Mouse (Mus musculus) spleen, adult 2 months (tissue): ENCODE data around the gene Lrwd1. TPM values are rescaled to one million over a fixed set of nuclear protein-coding genes. Genes with fewer than 3 reads are reported as not detected.

Source experiments
- DNase-seq, 2 experiments: peaks; one replicate each; pipeline versions ENCODE4 v3.0.0 to v3.0.0-alpha.2; 2012 to 2021; ENCODE audit warnings: low spot score in 2 of 2, low read depth in 1 of 2
- H3K27ac ChIP-seq: fragments of 200-500 bp; 2 replicates; pipeline ENCODE4 v1.5.1; 2012; ENCODE audit warnings: low read length, inconsistent platforms; ENCODE audit not compliant: insufficient read depth
- H3K27me3 ChIP-seq: fragments of 200-500 bp; 2 replicates; pipeline ENCODE4 v1.6.1; 2012; ENCODE audit warnings: mild to moderate bottlenecking, moderate library complexity, low read length, inconsistent platforms; ENCODE audit not compliant: control insufficient read depth, insufficient read depth
- H3K36me3 ChIP-seq: fragments of 200-500 bp; 2 replicates; pipeline ENCODE4 v1.6.1; 2012; ENCODE audit warnings: mild to moderate bottlenecking, low read length, inconsistent platforms; ENCODE audit not compliant: control insufficient read depth, insufficient read depth
- H3K4me1 ChIP-seq: fragments of 200-500 bp; 2 replicates; pipeline ENCODE4 v1.6.1; 2011; ENCODE audit warnings: inconsistent platforms; ENCODE audit not compliant: control insufficient read depth, insufficient read depth, insufficient read length
- H3K4me3 ChIP-seq: fragments of 200-500 bp; 2 replicates; pipeline ENCODE4 v1.5.1; 2011; ENCODE audit warnings: mild to moderate bottlenecking, inconsistent platforms; ENCODE audit not compliant: insufficient read depth, insufficient read length; ENCODE audit errors: extremely low read depth
- CTCF ChIP-seq: fragments of 200-500 bp; IDR thresholded peaks from 2 replicates; pipeline ENCODE4 v1.5.1; 2011; ENCODE audit warnings: mild to moderate bottlenecking, inconsistent platforms; ENCODE audit not compliant: insufficient read depth, insufficient read length, insufficient replicate concordance; ENCODE audit errors: extremely low read depth
- POLR2A ChIP-seq: fragments of 200-500 bp; IDR thresholded peaks from 2 replicates; pipeline ENCODE4 v1.6.1; 2011; ENCODE audit warnings: low read depth, low read length, inconsistent platforms
- whole genome bisulfite sequencing: fragments of 180-500 bp; shearing (Covaris S2); methylation state at CpG from one replicate; pipeline ENCODE4 v1.1.7; 2018; 5-methylcytosine and 5-hydroxymethylcytosine counted together
- polyA plus RNA-seq: library from polyadenylated mRNA; depleted of rRNA; stranded (reverse); fragments of >200 nt; gene quantifications from 2 replicates; pipeline ENCODE4 v1.2.3, GENCODE M21; 2012

Lrwd1 gene
- polyA plus RNA-seq, 1 experiment: 39.5 TPM

DNA sequence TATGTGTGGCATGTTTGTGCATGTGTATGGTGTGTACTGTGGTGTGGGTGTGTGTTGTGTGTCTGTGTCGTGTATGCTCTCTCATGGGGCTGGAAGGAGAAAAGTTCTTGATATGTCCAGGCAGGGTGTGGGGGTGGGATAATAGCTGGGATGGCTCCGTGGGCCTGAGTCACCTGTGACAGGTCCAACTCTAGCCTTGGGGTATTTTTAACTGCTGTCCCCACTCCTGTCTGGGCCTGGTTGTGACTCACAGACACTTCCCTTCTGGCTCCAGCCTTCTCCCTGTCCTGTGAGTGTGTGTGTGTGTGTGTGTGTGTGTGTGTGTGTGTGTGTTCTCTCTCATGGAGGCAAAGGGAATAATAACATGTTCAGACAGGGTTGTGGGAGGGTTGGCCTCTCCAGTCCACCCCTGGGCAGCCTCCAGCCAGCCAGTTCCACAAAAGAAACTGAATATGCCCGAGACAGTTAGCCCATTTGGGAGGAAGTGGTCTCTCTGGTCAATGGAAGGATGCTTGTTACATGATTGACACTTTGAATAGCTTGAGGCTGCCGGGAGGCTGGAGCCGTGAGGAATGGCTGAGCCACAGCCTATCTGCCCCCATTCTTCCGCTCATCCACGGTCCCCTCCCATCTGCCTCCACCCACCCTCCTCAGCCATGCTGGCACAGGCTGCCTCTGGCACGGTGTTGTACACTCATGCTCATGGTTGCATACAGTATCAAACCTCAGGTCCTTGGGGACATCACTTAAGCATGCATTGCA is 41.4 kb downstream of the Lrwd1 start:
- Histone ChIP-seq H3K4me3 (no peak overlapping the region), H3K27me3 (no peaks in the 10 kb centered on the region), H3K4me1 (peaks cover 6% of the 10 kb centered on the region), H3K27ac (no peak overlapping the region), H3K36me3 (no peaks in the 10 kb centered on the region)
- DNase-seq: no peak
- TF ChIP-seq POLR2A (no peak), CTCF (no peak)
- 44% methylated on average over 8 of the region's 8 CpGs for WGBS

DNA sequence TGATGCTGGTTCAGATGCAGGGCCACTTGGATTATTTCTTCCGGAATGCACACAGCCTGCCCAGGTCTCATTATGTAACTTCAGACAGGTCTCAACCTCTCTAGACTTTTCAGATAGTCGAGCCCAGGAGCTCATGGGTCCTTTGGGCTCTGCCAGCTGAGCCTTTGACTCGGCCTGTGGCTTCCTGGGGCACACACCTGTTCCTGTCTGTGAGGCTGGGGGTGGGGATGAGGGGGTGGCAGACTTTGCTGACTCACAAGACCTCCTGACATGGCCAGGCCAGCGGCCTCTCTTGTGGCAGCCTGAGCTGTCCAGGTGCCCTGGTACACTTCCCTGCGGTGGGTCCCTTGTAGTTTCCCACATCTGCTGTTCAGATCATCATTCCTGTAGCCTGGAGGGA is 43.9 kb downstream of the Lrwd1 start:
- no peak for DNase-seq
- Histone ChIP-seq H3K27me3 (no peaks in the 10 kb centered on the region), H3K4me1 (peaks cover 9% of the 10 kb centered on the region), H3K4me3 (no peak overlapping the region), H3K36me3 (no peaks in the 10 kb centered on the region), H3K27ac (no peak overlapping the region)
- TF ChIP-seq POLR2A (no peak), CTCF (no peak)
- WGBS: 52% methylated on average over 5 of the region's 5 CpGs

DNA sequence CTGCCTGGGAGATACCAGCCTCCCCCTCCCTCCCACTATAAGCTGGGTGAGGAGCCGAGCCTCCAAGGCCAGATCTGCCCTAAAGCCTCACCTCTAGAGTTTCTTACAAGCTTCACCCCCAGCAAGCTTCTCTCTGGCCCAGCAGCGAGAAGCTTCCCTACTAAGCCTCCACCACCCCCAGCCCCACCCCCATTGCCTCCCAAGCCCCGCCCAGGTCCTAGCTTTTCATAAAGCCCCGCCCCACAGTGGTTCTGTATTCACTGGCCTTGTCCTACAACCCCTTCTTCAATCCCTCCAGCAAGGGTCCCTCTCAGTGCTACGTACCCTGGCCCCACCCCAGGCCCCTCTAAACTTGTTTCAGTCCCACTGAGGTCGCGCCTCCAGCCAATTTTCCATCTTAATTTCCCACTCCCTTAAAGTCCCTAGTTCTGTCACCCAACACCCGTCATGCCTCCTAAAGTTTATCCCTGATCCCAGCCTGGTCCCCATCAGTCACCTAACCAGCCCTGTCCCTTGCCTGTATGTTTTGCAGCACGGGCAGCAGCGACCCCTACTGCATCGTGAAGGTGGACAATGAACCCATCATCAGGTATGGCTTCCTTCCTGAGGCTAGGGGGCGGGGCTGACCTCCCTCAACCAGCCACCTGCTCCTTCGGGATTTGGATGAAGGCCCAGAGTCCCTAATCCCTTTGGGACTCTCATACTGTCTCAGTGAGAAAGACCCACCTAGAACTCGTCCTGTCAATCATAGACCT is 46.9 kb downstream of the Lrwd1 start:
- Histone ChIP-seq H3K4me1 (peaks cover 11% of the 10 kb centered on the region), H3K27ac (no peak overlapping the region), H3K27me3 (no peaks in the 10 kb centered on the region), H3K36me3 (no peaks in the 10 kb centered on the region), H3K4me3 (no peak overlapping the region)
- DNase-seq: no peak
- no peak for TF ChIP-seq POLR2A
- no peak for TF ChIP-seq CTCF
- WGBS: 75% methylated on average over 14 of the region's 14 CpGs

DNA sequence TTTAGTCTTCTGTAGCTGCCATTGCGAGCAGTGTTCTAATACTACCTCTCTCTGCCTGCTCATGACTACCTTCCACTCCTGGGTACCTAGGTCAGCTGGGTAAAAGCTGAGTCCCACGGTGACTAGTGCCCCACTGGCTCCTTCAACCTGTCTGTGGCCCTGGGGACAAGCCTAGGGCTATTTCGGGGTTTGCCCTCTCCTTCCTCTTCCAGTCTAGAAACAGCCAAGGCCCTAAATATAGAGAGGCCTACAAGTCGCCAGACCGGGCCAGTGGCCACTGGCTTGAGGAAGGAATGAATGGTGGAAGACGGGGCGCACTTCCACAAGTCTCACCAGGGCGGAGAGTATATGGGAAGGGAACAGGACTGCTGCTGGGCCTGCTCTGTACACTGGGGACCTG is 49.6 kb downstream of the Lrwd1 start:
- WGBS: 59% methylated on average over 8 of the region's 8 CpGs
- Histone ChIP-seq H3K27me3 (no peaks in the 10 kb centered on the region), H3K36me3 (no peaks in the 10 kb centered on the region), H3K27ac (no peak overlapping the region), H3K4me3 (peak overlapping the region; percentile 0; the same call in 1 of the 2 replicates), H3K4me1 (peaks cover 14% of the 10 kb centered on the region; the same call in 1 of the 2 replicates)
- TF ChIP-seq POLR2A (no peak), CTCF (no peak)
- DNase-seq: no peak

DNA sequence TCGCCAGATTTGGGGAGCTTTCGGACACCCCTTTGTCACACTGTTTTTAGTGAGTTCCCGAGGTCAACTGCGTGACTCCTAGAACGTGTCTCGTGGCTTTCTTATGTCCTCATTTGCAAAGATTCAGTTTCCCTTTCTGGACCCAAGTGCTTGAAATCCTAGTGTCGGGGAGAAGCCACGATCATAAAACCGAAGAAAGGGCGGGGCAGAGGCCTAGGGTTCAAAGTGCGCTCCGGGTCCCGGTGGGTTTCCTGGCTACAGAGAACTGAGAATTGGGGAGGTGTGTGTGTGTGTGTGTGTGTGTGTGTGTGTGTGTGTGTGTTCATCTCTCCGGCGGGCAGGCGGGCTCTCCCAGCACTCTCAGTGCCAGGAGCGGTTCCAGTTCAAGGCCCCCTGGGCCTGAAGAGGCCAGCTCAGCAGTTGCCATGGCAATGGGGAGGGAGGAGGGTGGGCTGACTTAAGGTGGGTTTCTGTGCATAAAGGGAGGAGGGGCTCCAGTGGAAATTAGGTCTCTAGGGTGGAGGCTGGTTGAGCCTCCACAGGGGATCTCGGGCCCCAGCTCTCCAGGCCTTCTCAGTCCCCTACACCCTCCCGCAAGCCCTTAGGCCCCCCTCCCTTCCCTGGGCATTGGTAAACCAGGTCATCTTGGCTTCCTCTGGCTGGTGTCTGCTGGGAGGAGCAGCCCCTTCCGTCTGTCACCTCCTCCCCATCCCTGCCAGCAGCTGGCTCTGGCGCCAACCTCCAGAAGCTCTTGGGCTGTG is 50.8 kb downstream of the Lrwd1 start:
- Histone ChIP-seq H3K4me1 (peaks cover 14% of the 10 kb centered on the region; the same call in 1 of the 2 replicates), H3K27ac (peak overlapping the region; percentile 61), H3K36me3 (no peaks in the 10 kb centered on the region), H3K27me3 (no peaks in the 10 kb centered on the region), H3K4me3 (peak overlapping the region; percentile 82)
- 12% methylated on average over 18 of the region's 21 CpGs for WGBS
- DNase-seq: peak in 1 of 2 experiments; percentile 15
- TF ChIP-seq CTCF: no peak
- no peak for TF ChIP-seq POLR2A

DNA sequence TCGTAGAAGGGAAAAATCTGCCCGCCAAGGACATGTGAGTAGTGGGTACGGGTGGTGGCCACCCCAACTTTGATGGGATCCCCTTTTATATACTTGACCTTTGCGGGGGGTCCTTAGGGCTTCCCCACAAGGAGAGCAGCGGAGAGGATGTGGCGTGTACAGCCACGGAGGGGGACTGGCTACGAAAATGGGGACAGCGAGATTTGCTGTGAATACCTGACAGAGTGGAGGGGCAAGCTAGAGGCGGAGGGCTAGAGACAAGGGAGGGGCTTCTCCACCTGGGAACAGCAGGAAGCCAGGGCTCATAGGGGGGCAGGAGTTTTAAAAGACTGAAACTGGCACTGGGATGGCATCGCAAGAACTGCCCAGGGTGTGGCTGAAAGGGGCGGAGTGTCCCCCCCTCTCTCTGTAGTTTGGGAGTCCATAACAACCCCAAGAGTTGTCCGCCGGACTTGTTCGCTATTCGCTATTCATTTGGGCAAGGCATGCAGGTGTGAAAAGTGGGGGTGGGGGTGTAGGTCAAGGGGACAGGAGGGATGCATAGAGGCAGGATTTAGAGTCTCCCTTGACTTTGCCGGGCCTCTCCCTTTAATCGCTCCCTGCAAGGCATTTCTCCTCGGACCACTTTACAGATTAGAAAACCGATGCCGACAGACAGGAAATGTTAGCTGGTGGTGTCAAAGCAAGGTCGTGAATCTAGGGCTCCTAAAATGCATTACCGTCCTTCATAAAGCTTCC is 51.6 kb downstream of the Lrwd1 start:
- peak overlapping the region; percentile 61 for H3K27ac ChIP-seq
- WGBS: 1% methylated on average over 23 of the region's 23 CpGs
- no peaks in the 10 kb centered on the region for H3K27me3 ChIP-seq
- TF ChIP-seq CTCF (no peak), POLR2A (no peak)
- peaks cover 11% of the 10 kb centered on the region; the same call in 1 of the 2 replicates for H3K4me1 ChIP-seq
- H3K36me3 ChIP-seq: no peaks in the 10 kb centered on the region
- no peak for DNase-seq
- H3K4me3 ChIP-seq: peak overlapping the region; percentile 82
